Mouse (Mus musculus) kidney, embryonic 16.5 days (tissue): ENCODE data around the gene 4930402H24Rik. TPM values are rescaled to one million over a fixed set of nuclear protein-coding genes. Genes with fewer than 3 reads are reported as not detected.
A peak's percentile ranks its signal among the peaks of the same experiment; 100 is the strongest.

Experiments used
- ATAC-seq: fragments of 200-750 bp; cut with Nextera tagmentation; 2 replicates; pipeline ENCODE4 v1.8.0; 2017; ENCODE audit warnings: moderate TSS enrichment; ENCODE audit not compliant: low FRiP score, low TSS enrichment
- H3K27ac ChIP-seq: fragments of 300-500 bp; sonication (generic); 2 replicates; pipeline ENCODE4 v1.5.1; 2014; ENCODE audit warnings: low read length
- H3K27me3 ChIP-seq: fragments of 300-500 bp; sonication (generic); 2 replicates; pipeline ENCODE4 v1.6.1; 2014; ENCODE audit warnings: low read length, control low read depth, mixed read lengths; ENCODE audit not compliant: insufficient read depth
- H3K36me3 ChIP-seq: fragments of 300-500 bp; sonication (generic); 2 replicates; pipeline ENCODE4 v1.6.1; 2014; ENCODE audit warnings: low read length, control low read depth, mixed read lengths; ENCODE audit not compliant: insufficient read depth
- H3K4me1 ChIP-seq: fragments of 300-500 bp; sonication (generic); 2 replicates; pipeline ENCODE4 v1.6.1; 2014; ENCODE audit warnings: low read length, control low read depth, mixed read lengths; ENCODE audit not compliant: insufficient read depth
- H3K4me2 ChIP-seq: fragments of 300-500 bp; sonication (generic); replicated peaks from 2 replicates; pipeline ENCODE4 v1.6.1; 2014; ENCODE audit warnings: low read depth, low read length
- H3K4me3 ChIP-seq: fragments of 300-500 bp; sonication (generic); 2 replicates; pipeline ENCODE4 v1.5.1; 2014; ENCODE audit warnings: mild to moderate bottlenecking, low read length
- H3K9ac ChIP-seq: fragments of 300-500 bp; sonication (generic); replicated peaks from 2 replicates; pipeline ENCODE4 v1.6.1; 2014; ENCODE audit warnings: low read length
- H3K9me3 ChIP-seq: fragments of 300-500 bp; sonication (generic); 2 replicates; pipeline ENCODE4 v1.6.1; 2016; ENCODE audit warnings: low read length, control low read depth
- WGBS: fragments of 180-500 bp; shearing (Covaris S2); extraction: QIAGEN DNeasy Blood & Tissue Kit; methylation state at CpG from one replicate; pipeline ENCODE4 v1.1.7; 2014; 5-methylcytosine and 5-hydroxymethylcytosine counted together
- polyA plus RNA-seq: library from polyadenylated mRNA; unstranded; fragments of >200 nt; fragmentation: Nextera tagmentation; extraction: Ambion mirVana; gene quantifications from 2 replicates; pipeline ENCODE4 v1.2.1, GENCODE M21; 2015

4930402H24Rik gene
- polyA plus RNA-seq, 1 experiment from 2014 or later, result 35.8 TPM

DNA sequence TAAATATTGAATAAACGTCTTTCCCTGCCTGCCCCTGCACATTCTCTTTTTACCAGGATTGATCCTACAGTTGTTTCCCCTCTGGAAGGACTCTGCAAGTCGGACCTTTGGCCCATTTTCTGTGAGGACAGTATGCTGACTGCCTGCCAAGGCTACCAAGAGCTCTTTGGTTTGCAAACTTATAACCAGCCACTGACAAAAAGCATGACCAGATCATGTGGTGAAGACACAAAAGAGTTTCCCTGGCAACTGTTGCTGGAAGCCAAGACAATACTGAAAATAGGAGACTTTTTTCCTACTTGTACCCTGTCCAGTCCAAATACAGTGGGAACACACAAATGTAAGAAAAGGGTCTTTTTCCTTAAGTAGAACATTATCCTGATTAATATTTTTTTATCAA lies 78.8 kb downstream of the 4930402H24Rik start:
- Histone ChIP-seq H3K9ac (no peak overlapping the region), H3K27me3 (no peaks in the 10 kb centered on the region), H3K4me2 (no peak overlapping the region), H3K4me1 (0 out of 2 replicates have a peak, but pooled peaks cover 5% of the 10 kb centered on the region), H3K36me3 (peaks cover 13% of the 10 kb centered on the region), H3K9me3 (no peaks in the 10 kb centered on the region), H3K27ac (peak overlapping the region; percentile 75), H3K4me3 (no peak overlapping the region)
- 69% methylated on average over 2 of the region's 2 CpGs for WGBS
- no peak for ATAC-seq

GRCm38 (mm10) chr2:130818838-130819647 lies 87.2 kb downstream of the 4930402H24Rik start:
- WGBS, result 72% methylated on average over 11 of the region's 11 CpGs
- H3K27me3 ChIP-seq, result no peaks in the 10 kb centered on the region
- H3K9me3 ChIP-seq, result no peaks in the 10 kb centered on the region
- no peak for ATAC-seq
- no peak overlapping the region for H3K27ac ChIP-seq
- no peak overlapping the region for H3K9ac ChIP-seq
- H3K4me2 ChIP-seq, result no peak overlapping the region
- H3K36me3 ChIP-seq, result 0 out of 2 replicates have a peak, but pooled peaks cover 2% of the 10 kb centered on the region
- H3K4me3 ChIP-seq, result no peak overlapping the region
- H3K4me1 ChIP-seq, result no peaks in the 10 kb centered on the region

GRCm38 (mm10) chr2:130817865-130818264 lies 88.3 kb downstream of the 4930402H24Rik start:
- H3K9ac ChIP-seq, result no peak overlapping the region
- no peaks in the 10 kb centered on the region for H3K27me3 ChIP-seq
- peaks cover 4% of the 10 kb centered on the region for H3K36me3 ChIP-seq
- H3K4me1 ChIP-seq, result no peaks in the 10 kb centered on the region
- no peak overlapping the region for H3K27ac ChIP-seq
- H3K9me3 ChIP-seq, result no peaks in the 10 kb centered on the region
- H3K4me2 ChIP-seq, result no peak overlapping the region
- WGBS, result 94% methylated on average over 1 of the region's 1 CpGs
- H3K4me3 ChIP-seq, result no peak overlapping the region
- ATAC-seq, result no peak

DNA sequence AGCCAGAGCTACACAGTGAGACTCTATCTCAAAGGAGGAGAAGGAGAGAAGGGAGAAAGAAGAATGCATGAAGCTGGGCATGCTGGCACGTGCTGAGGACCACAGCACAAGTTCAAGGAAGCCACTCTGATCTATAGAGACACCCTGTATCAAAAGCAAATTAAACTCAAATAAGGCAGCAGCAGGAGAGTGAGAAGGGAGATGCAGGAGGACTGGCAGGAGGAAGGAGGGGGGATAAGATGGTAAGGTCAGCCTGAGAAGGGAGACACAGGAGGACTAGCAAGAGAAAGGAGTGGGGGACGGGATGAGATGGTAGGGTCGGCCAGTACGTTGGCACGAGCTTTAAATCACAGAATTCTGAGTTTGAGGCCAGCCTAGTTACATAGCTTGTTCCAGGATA lies 90.0 kb downstream of the 4930402H24Rik start:
- H3K4me2 ChIP-seq, result no peak overlapping the region
- no peaks in the 10 kb centered on the region for H3K4me1 ChIP-seq
- peaks cover 16% of the 10 kb centered on the region for H3K36me3 ChIP-seq
- no peak overlapping the region for H3K9ac ChIP-seq
- H3K9me3 ChIP-seq, result no peaks in the 10 kb centered on the region
- H3K4me3 ChIP-seq, result no peak overlapping the region
- no peak for ATAC-seq
- H3K27ac ChIP-seq, result no peak overlapping the region
- 83% methylated on average over 5 of the region's 5 CpGs for WGBS
- H3K27me3 ChIP-seq, result no peaks in the 10 kb centered on the region

DNA sequence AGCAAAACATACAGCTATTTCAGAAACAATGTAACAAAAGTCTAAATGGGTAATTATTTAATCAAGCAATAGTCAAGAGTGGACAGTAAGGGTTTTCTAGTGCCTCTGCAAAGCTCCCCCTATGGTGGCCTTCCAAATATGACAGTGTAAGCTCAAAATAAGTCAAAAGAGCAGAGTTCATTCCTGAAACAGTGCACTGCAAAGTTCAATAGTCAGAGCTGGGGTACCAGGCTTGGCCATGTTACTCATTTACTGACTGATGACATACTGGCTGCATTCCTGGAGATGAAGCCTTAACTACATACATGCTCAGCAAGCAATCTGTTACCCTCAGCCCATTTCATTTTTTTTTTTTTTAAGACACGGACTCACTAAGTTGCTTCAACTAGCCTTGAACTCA lies 91.7 kb downstream of the 4930402H24Rik start:
- H3K36me3 ChIP-seq, result peaks cover 23% of the 10 kb centered on the region
- ATAC-seq, result peak; percentile 80
- 79% methylated on average over 1 of the region's 1 CpGs for WGBS

DNA sequence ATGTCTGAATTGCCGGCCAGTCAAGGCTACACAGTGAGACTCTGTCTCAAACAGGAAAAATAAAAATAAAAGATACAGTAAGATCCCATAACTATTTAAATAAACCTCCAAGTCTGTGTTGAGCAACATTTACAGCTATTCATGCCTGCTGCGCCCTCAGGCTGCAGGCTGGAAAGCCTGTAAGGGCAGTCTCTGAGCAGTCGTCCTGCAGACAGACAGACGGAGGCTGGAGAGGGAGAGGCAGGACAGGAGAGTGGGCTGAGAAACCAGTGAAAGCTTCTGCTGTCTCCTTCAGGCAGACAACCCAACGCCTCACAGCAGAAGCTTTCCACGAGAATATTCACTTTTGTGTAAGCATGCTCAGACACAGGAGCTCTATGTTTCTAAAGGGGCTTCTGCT lies 92.5 kb downstream of the 4930402H24Rik start:
- ATAC-seq, result no peak
- H3K27ac ChIP-seq, result peak overlapping the region; percentile 16
- H3K4me2 ChIP-seq, result no peak overlapping the region
- no peak overlapping the region for H3K9ac ChIP-seq
- WGBS, result 85% methylated on average over 6 of the region's 6 CpGs
- peaks cover 28% of the 10 kb centered on the region for H3K36me3 ChIP-seq
- H3K4me3 ChIP-seq, result no peak overlapping the region
- H3K4me1 ChIP-seq, result no peaks in the 10 kb centered on the region
- H3K27me3 ChIP-seq, result no peaks in the 10 kb centered on the region
- no peaks in the 10 kb centered on the region for H3K9me3 ChIP-seq

More for the DNA sequence above, 91.7 kb downstream of the 4930402H24Rik start:
- no peak overlapping the region for H3K9ac ChIP-seq
- H3K27ac ChIP-seq, result peak overlapping the region; percentile 26; the same call in 1 of the 2 replicates
- H3K4me2 ChIP-seq, result no peak overlapping the region
- H3K27me3 ChIP-seq, result no peaks in the 10 kb centered on the region
- H3K4me3 ChIP-seq, result no peak overlapping the region
- no peaks in the 10 kb centered on the region for H3K9me3 ChIP-seq
- H3K4me1 ChIP-seq, result no peaks in the 10 kb centered on the region

- Histone ChIP-seq H3K36me3 (peaks cover 27% of the 10 kb centered on the region), H3K9me3 (no peaks in the 10 kb centered on the region), H3K27ac (no peak overlapping the region), H3K9ac (no peak overlapping the region), H3K27me3 (no peaks in the 10 kb centered on the region), H3K4me2 (no peak overlapping the region), H3K4me1 (no peaks in the 10 kb centered on the region), H3K4me3 (no peak overlapping the region)
- 93% methylated on average over 1 of the region's 1 CpGs for WGBS
- no peak for ATAC-seq
Measured at GRCm38 (mm10) chr2:130812487-130812886, 93.7 kb downstream of the 4930402H24Rik start.

GRCm38 (mm10) chr2:130805146-130805545 lies 101.1 kb downstream of the 4930402H24Rik start:
- Histone ChIP-seq H3K4me1 (no peaks in the 10 kb centered on the region), H3K36me3 (peaks cover 38% of the 10 kb centered on the region), H3K4me3 (no peak overlapping the region), H3K27ac (no peak overlapping the region), H3K4me2 (no peak overlapping the region), H3K9me3 (no peaks in the 10 kb centered on the region), H3K9ac (no peak overlapping the region), H3K27me3 (no peaks in the 10 kb centered on the region)
- WGBS, result 99% methylated on average over 3 of the region's 3 CpGs
- ATAC-seq, result no peak

GRCm38 (mm10) chr2:130803706-130804105 lies 102.5 kb downstream of the 4930402H24Rik start:
- Histone ChIP-seq H3K27ac (no peak overlapping the region), H3K36me3 (peaks cover 29% of the 10 kb centered on the region), H3K9ac (no peak overlapping the region), H3K4me1 (no peaks in the 10 kb centered on the region), H3K9me3 (no peaks in the 10 kb centered on the region), H3K4me2 (no peak overlapping the region), H3K27me3 (no peaks in the 10 kb centered on the region), H3K4me3 (no peak overlapping the region)
- no peak for ATAC-seq
- 64% methylated on average over 25 of the region's 25 CpGs for WGBS

DNA sequence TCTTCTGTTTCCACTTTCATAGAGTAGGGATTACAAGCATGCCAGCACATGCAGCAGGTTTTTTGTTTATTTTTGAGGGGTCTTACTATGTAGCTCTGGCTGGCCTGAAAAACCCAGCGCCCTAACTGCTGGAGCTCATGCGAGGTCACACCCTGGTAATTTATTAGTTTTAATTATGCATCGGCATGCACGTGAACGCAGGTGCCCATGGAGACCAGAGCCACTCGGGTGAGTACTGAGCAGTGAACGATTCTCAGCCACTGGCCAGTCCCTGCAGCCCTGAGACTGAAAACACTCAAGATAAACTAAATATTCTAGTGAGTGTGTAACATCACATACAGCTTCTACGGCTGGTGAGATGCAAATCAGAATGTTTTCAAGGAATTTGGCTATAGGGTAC lies 110.5 kb downstream of the 4930402H24Rik start:
- WGBS, result 47% methylated on average over 8 of the region's 8 CpGs
- Histone ChIP-seq H3K27me3 (no peaks in the 10 kb centered on the region), H3K9ac (no peak overlapping the region), H3K4me1 (no peaks in the 10 kb centered on the region), H3K36me3 (peaks cover 15% of the 10 kb centered on the region; the same call in 1 of the 2 replicates), H3K9me3 (no peaks in the 10 kb centered on the region), H3K4me3 (no peak overlapping the region), H3K4me2 (no peak overlapping the region), H3K27ac (peak overlapping the region; percentile 43; the same call in 1 of the 2 replicates)
- ATAC-seq, result peak; percentile 92
